In the genomic region with DNA sequence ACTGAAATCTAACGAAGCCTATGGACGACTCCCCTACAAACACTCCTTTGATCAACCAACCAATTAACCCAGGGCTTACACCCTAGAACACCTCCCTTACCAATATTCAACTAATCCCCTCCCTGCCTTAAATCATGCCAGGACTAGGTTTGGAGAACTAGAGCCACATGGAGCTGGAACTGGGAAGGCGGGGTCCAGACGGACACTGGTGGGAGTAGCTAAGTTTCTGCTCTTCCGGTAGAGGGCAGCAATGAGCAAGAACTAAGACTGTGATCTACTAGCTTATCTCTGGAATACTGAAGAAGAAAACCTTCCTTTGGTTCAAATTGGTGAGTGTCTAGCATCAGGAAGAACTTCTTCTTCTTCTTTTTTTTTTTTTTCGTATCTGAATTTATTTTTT, we compare ENCODE assay signal across 8 mouse cellular contexts. TPM values are rescaled to one million over a fixed set of nuclear protein-coding genes. Genes with fewer than 3 reads are reported as not detected.
A peak's percentile ranks its signal among the peaks of the same experiment; 100 is the strongest.
DNase-seq lines count a peak whose midpoint lies in the region; ATAC-seq lines count a peak whose summit lies in the region.
"Had no signal": no experiment of that assay in that cellular context is flagged by ENCODE, and none has a peak within 500 bp of the region (broad histone marks: within the 10 kb centered on the region; RNA-seq: fewer than 3 reads in every experiment).

No protein-coding gene starts in this region.

- ATAC-seq in midbrain, embryonic 11.5 days (ENCODE audit: low FRiP score): no peak
- ATAC-seq in midbrain, embryonic 16.5 days: no peak
- ATAC-seq in kidney, embryonic 14.5 days (ENCODE audit: low FRiP score, low TSS enrichment): peak; percentile 61; the same call in 1 of the 2 replicates

- H3K36me3 ChIP-seq in midbrain, embryonic 11.5 days (ENCODE audit: control insufficient read depth, insufficient read depth, low read length): no peaks in the 10 kb centered on the region
- H3K36me3 ChIP-seq in midbrain, embryonic 16.5 days (ENCODE audit: control insufficient read depth, insufficient read depth, low read length): no peaks in the 10 kb centered on the region
- H3K36me3 ChIP-seq in kidney, embryonic 14.5 days (ENCODE audit: control insufficient read depth, insufficient read depth, low read length): no peaks in the 10 kb centered on the region
- H3K36me3 ChIP-seq: midbrain, embryonic 12.5 days had no signal

- H3K4me1 ChIP-seq in midbrain, embryonic 11.5 days (ENCODE audit: control insufficient read depth, insufficient read depth, low read length): no peaks in the 10 kb centered on the region
- H3K4me1 ChIP-seq in midbrain, embryonic 16.5 days (ENCODE audit: control insufficient read depth, insufficient read depth, low read length): peaks cover 3% of the 10 kb centered on the region; the same call in 1 of the 2 replicates
- peaks cover 9% of the 10 kb centered on the region for H3K4me1 ChIP-seq in kidney, embryonic 14.5 days (ENCODE audit: control insufficient read depth, insufficient read depth, low read length)
- H3K4me1 ChIP-seq: midbrain, embryonic 12.5 days had no signal

- 51% methylated on average over 6 of the region's 6 CpGs for WGBS in midbrain, embryonic 11.5 days
- WGBS in midbrain, embryonic 16.5 days: 49% methylated on average over 6 of the region's 6 CpGs
- WGBS in kidney, embryonic 14.5 days: 40% methylated on average over 6 of the region's 6 CpGs

- H3K4me2 ChIP-seq in midbrain, embryonic 11.5 days: no peak overlapping the region
- H3K4me2 ChIP-seq in midbrain, embryonic 16.5 days (ENCODE audit: low read length): no peak overlapping the region
- no peak overlapping the region for H3K4me2 ChIP-seq in kidney, embryonic 14.5 days (replicated peaks; ENCODE audit: low read depth, low read length)
- H3K4me2 ChIP-seq: midbrain, embryonic 12.5 days had no signal

- H3K9me3 ChIP-seq in midbrain, embryonic 11.5 days (ENCODE audit: control insufficient read depth, low read length): no peaks in the 10 kb centered on the region
- H3K9me3 ChIP-seq in midbrain, embryonic 16.5 days (replicated peaks; ENCODE audit: control insufficient read depth, low read length, poor library complexity, severe bottlenecking): no peaks in the 10 kb centered on the region
- no peaks in the 10 kb centered on the region for H3K9me3 ChIP-seq in kidney, embryonic 14.5 days (ENCODE audit: control insufficient read depth, low read length)
- H3K9me3 ChIP-seq: midbrain, embryonic 12.5 days had no signal

- H3K9ac ChIP-seq in midbrain, embryonic 11.5 days (ENCODE audit: low read length): no peak overlapping the region
- no peak overlapping the region for H3K9ac ChIP-seq in midbrain, embryonic 16.5 days (ENCODE audit: low read depth, low read length)
- no peak overlapping the region for H3K9ac ChIP-seq in kidney, embryonic 14.5 days (ENCODE audit: low read depth, low read length)
- H3K9ac ChIP-seq: midbrain, embryonic 12.5 days had no signal

- peak; percentile 12 for DNase-seq in midbrain, embryonic 11.5 days (ENCODE audit: low spot score, missing footprints)
- DNase-seq in WW6 (ENCODE audit: low read depth, low spot score): peak; percentile 43
- peak; percentile 42 for DNase-seq in skeletal muscle tissue, adult 2 months (ENCODE audit: low read depth, low spot score)
- no peak for DNase-seq in urinary bladder, adult 18-20 months (ENCODE audit: low spot score in 2 of 2)
- no peak for DNase-seq in T-cell, adult 2 months (ENCODE audit: low spot score)

- H3K4me3 ChIP-seq in midbrain, embryonic 11.5 days (ENCODE audit: low read depth, low read length): no peak overlapping the region
- H3K4me3 ChIP-seq in midbrain, embryonic 16.5 days (ENCODE audit: low read depth, low read length): no peak overlapping the region
- H3K4me3 ChIP-seq in kidney, embryonic 14.5 days (ENCODE audit: low read length): no peak overlapping the region
- H3K4me3 ChIP-seq: midbrain, embryonic 12.5 days had no signal

- H3K27ac ChIP-seq in midbrain, embryonic 11.5 days (ENCODE audit: low read depth, low read length): no peak overlapping the region
- no peak overlapping the region for H3K27ac ChIP-seq in midbrain, embryonic 16.5 days (ENCODE audit: low read length)
- H3K27ac ChIP-seq in kidney, embryonic 14.5 days (ENCODE audit: low read depth, low read length): no peak overlapping the region
- H3K27ac ChIP-seq: midbrain, embryonic 12.5 days had no signal

- H3K27me3 ChIP-seq in midbrain, embryonic 11.5 days (ENCODE audit: control insufficient read depth, insufficient read depth, low read length): no peaks in the 10 kb centered on the region
- H3K27me3 ChIP-seq in midbrain, embryonic 16.5 days (ENCODE audit: control insufficient read depth, insufficient read depth, low read depth, low read length): no peaks in the 10 kb centered on the region
- H3K27me3 ChIP-seq in kidney, embryonic 14.5 days (ENCODE audit: control insufficient read depth, insufficient read depth, low read length): no peaks in the 10 kb centered on the region
- H3K27me3 ChIP-seq: midbrain, embryonic 12.5 days had no signal

RNA-seq across cellular contexts. Expression of gene Adpgk, which starts 25.0 kb away (rescaled TPM):
- polyA plus RNA-seq in midbrain, embryonic 11.5 days (2014; fragmentation: Nextera tagmentation; extraction: Ambion mirVana): 43.8 and 46.8 TPM in 2 replicates
- polyA plus RNA-seq in midbrain, embryonic 16.5 days (2015; fragmentation: Nextera tagmentation; extraction: Ambion mirVana): 19.7 and 21.9 TPM in 2 replicates
- 34.9 and 45.5 TPM in 2 replicates for polyA plus RNA-seq in kidney, embryonic 14.5 days (2014; fragmentation: Nextera tagmentation; extraction: Ambion mirVana)

Comparison
In these comparisons a context has a peak if more than half of its experiments do, and no peak if none do; other contexts are left out.
1. DNase-seq: peak in midbrain, embryonic 11.5 days (single experiment), WW6 (single experiment) and skeletal muscle tissue, adult 2 months (single experiment); none in urinary bladder, adult 18-20 months (0 of 2) and T-cell, adult 2 months (single experiment).